Mouse (Mus musculus) gastrocnemius, postnatal 36 days (tissue): Measurements from ENCODE around the gene Ugt8a. TPM values are rescaled to one million over a fixed set of nuclear protein-coding genes. Genes with fewer than 3 reads are reported as not detected.

Experiments
- DNase-seq, 2 experiments: peaks; one replicate each; pipeline ENCODE4 v3.0.0; 2022
- intact Hi-C: fragments of 180-260 bp; cut with DNase I; formaldehyde crosslinking; loops from one replicate; pipeline ENCODE4 v1.15.1; 2025
- total RNA-seq, 2 experiments: library from RNA; stranded (reverse); gene quantifications; 2 replicates each; pipeline ENCODE4 v1.2.3; 2021

Ugt8a gene
- total RNA-seq, 2 experiments from 2014 or later: 0.54 to 2.2 TPM

DNA sequence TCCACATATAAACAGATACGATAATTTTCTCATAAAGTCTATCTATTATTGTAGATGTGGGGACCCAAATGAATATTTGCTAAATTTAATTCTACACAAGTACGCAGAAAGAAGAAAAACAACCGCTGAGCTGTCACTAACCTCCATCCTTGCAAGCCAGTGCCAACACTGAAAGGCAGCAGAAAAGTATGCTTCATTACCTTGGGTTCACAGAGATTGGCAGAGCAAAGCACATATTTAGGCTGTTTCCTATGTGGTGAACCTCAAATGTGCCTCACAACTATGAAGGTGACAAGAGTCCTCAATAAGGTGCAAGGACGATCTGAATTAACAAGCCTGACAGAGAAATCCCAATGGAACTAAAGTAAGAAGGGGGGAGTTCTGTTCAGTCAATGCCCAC is 64.0 kb downstream of the Ugt8a start:
- intact Hi-C loops: no loop called here
- no peak for DNase-seq

DNA sequence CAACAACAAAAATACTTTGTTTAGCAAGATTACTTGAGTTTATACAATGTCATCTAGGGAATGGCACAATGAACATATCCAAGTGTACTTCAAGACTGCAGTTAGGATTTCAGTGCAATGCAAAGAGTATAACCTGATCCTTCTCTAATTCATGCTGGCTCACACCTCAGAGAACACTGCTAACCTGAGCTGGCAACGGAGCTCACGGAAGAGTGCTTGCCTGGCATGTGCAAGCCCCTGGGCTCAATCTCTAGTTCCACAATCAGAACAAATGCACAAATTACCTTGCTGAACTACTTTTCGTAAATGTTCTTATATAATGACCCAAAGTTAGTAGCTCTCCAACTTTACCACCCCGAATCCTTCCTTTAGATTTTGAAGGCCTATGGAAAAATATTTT is 68.5 kb downstream of the Ugt8a start:
- DNase-seq: no peak
- intact Hi-C loops: no loop called here

DNA sequence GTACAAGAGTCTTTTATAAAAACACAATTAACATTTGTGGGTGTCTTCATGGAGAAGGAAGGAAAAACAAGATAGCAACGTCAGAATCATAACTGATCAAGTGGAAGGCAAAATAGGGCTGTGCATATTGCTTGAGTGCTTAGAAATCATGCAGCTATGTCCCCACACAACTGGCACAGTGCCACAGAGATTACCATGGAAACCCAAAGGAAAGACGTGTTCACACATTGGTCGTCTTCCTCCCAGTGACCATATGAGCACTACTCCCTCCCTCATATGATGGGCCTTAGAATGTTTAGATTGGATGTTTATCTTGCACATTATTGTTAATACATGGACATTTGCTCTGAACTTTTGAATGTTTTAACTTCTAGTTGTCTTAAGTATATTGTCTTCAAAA is 76.8 kb downstream of the Ugt8a start:
- no peak for DNase-seq
- intact Hi-C loops: no loop called here

DNA sequence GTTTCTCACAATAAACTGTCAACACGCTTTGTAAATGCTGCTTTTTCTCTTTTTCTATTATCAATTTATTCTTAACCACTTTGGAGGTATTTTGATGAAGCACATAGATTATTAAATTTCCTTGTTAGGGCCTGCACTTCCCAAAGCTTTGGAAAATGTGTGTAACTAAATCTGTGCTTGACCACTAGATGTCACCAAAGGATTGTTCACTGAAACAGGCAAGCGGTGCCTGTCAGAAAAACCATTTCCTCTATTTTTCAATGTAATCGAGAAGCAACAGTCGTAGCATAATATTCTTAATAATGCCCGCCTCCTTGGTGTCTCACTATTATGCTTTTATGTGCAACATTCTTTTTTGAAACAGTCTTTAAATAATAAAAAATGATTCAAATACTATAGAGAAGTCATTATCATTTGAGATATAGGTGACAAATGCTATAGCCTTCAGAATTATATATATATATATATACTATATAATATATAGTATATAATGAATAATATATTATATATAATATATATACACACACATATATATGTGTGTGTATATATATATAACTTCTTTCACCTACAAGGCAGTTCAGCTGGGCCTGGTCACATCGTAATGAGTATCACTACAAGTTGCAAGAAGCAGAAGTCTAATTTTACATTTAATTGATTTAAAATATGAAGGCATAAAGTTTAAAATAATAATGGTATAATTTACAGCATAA is 89.1 kb downstream of the Ugt8a start:
- no peak for DNase-seq
- intact Hi-C loops: no loop called here

DNA sequence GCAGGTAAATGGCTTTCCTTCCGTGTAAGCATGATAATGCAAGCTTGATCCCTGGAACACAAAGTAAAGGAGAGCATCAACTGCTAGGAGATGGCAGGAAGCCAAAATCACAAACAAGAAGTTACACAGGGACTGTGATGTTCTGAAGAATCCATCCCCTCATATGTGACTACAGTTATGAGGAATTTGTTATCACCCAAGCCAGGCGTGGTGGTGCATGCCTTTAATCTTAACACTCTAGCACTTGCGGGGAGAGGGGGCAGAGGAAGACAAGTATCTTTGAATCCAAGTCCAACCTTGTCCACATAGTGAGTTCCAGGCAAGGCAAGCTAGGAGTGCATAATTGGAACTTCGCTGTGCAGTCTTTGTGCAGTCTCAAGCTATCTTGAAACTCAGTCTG is 110.4 kb downstream of the Ugt8a start:
- no peak for DNase-seq
- intact Hi-C loops: no loop called here

DNA sequence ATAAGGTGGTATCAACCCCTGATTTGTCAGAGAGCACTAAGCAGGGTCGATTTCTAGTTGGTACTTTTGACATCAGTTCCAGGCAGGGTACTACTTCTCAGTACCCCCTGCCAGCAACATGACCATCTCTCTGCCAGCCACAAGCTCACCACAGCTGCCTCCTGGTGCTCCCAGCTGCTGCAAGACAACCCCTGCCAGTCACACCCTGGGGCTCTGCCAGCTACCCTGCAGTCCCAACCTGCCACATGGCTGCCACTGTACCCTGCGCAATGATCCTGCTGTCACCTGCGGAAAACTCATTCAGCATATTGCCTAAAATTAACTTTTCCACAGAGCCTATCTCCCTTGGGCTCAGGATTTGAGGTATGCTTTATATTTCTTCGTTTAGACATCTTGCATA is 111.2 kb downstream of the Ugt8a start:
- intact Hi-C loops: no loop called here
- peak; percentile 15 to 16 for DNase-seq

DNA sequence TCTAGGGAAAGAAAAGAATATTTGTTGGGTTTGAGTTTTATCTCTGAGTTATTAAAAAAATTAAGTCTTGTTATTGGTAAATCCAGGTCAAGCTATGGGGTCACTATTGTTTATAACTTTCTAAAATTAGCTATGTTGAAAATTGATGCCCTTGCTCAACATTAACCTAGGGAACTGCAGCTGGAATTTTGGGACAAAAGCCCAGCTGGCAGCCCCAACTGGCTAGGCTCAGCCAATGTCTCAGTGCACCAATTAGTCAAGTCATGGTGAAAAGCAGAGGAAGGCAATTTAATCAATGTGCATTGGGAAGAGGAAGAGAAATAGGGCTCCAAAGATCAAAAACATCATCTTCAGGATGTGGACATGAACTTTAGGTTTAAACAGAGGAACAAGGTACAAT is 118.7 kb downstream of the Ugt8a start:
- intact Hi-C loops: no loop called here

More for the DNA sequence above, 118.7 kb downstream of the Ugt8a start:
- no peak for DNase-seq
